Mouse (Mus musculus) kidney, adult 2 months (tissue): ENCODE results near the gene Eef1akmt2.

Experiments
- CTCF ChIP-seq: fragments of 200-500 bp; conservative IDR thresholded peaks from 2 replicates; pipeline ENCODE4 v1.5.1; 2011; ENCODE audit warnings: low read depth, mild to moderate bottlenecking, control low read depth, low read length, moderate library complexity, mixed read lengths; ENCODE audit not compliant: insufficient read depth, insufficient read length
- POLR2A ChIP-seq: fragments of 200-500 bp; IDR thresholded peaks from one replicate; pipeline ENCODE4 v1.6.1; 2011; ENCODE audit warnings: low read depth, low read length, control low read depth

DNA sequence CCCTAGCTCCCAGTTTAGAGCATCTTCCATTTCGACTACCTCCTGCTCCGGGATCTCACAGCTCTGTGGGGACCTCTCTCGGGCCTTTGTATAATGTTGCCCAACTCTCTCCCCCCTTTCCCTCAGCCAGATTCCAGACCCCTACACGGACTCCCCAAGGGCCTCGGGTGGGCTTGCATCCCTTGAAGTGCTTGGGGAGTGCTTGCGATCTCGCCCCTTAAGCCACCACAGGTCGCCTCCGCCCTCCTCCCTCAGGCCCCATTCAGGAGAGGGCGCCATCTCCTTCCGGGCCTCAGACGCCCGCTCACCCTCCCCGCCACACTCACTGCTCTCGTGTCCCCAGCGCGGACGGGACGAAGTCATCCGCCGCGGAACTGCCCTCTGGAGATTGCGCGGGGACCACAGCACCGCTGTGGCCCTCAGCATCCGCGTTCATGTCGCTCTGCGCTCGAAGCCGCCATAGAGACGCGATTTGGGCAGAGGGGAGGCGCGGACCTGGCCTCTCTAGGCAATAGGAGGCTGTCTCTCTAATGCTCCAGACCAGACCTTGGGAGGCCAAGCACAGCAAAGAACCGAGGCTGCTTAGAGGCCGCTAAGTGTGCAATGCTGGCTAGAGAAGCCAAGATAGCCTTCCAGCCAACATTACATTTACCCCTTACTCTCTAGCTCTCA lies at the start of gene Eef1akmt2:
- TF ChIP-seq POLR2A (no peak), CTCF (no peak)
